Mouse (Mus musculus) ES-CJ7 (cell line): ENCODE measurements at regions not wholly inside any gene's neighbourhood (a gene's known extent, or its start where the extent isn't known, plus 50 kb on each side); places are given as distances from the start of the nearest gene placed in this dataset.

Experiments used
- DNase-seq: peaks from one replicate; pipeline ENCODE4 v3.0.0; 2011; ENCODE audit warnings: low read depth, low spot score

GRCm38 (mm10) chr10:92242714-92243440 lies 479.3 kb downstream of the Nedd1 start:
- no peak for DNase-seq

GRCm38 (mm10) chr10:92237881-92238280 lies 484.3 kb downstream of the Nedd1 start:
- DNase-seq: no peak

GRCm38 (mm10) chr10:92232081-92232480 lies 490.1 kb downstream of the Nedd1 start:
- DNase-seq: no peak

- DNase-seq: peak; percentile 6
Observed at GRCm38 (mm10) chr10:92225818-92226217, 496.4 kb downstream of the Nedd1 start.

GRCm38 (mm10) chr10:92225071-92225470 lies 497.1 kb downstream of the Nedd1 start:
- no peak for DNase-seq

GRCm38 (mm10) chr10:92219310-92219709 lies 502.9 kb downstream of the Nedd1 start:
- no peak for DNase-seq

- DNase-seq: no peak
Observed at GRCm38 (mm10) chr10:92170856-92171255, 551.4 kb downstream of the Nedd1 start.

GRCm38 (mm10) chr10:92166057-92166456 lies 556.2 kb downstream of the Nedd1 start:
- no peak for DNase-seq

GRCm38 (mm10) chr10:92164991-92165390 lies 557.2 kb downstream of the Nedd1 start:
- DNase-seq: no peak

GRCm38 (mm10) chr10:92164648-92164960 lies 557.6 kb downstream of the Nedd1 start:
- DNase-seq: no peak

GRCm38 (mm10) chr10:92163851-92164647 lies 558.2 kb downstream of the Nedd1 start:
- DNase-seq: no peak

- DNase-seq: peak; percentile 55
Observed at GRCm38 (mm10) chr10:92163071-92163504, 559.1 kb downstream of the Nedd1 start.

- peak; percentile 23 for DNase-seq
Observed at GRCm38 (mm10) chr10:92162473-92163011, 559.7 kb downstream of the Nedd1 start.

GRCm38 (mm10) chr10:92161501-92161900 lies 560.7 kb downstream of the Nedd1 start:
- no peak for DNase-seq

GRCm38 (mm10) chr10:92146263-92146662 lies 576.0 kb downstream of the Nedd1 start:
- no peak for DNase-seq

- no peak for DNase-seq
Observed at GRCm38 (mm10) chr10:92135521-92135920, 586.7 kb downstream of the Nedd1 start.

GRCm38 (mm10) chr10:92112790-92113189 lies 609.4 kb downstream of the Nedd1 start:
- DNase-seq: no peak

GRCm38 (mm10) chr10:92106331-92106730 lies 615.9 kb downstream of the Nedd1 start:
- no peak for DNase-seq

- DNase-seq: no peak
Observed at GRCm38 (mm10) chr10:92103887-92104286, 618.3 kb downstream of the Nedd1 start.

GRCm38 (mm10) chr10:92102755-92103154 lies 619.5 kb downstream of the Nedd1 start:
- no peak for DNase-seq

GRCm38 (mm10) chr10:92097562-92097961 lies 624.7 kb downstream of the Nedd1 start:
- no peak for DNase-seq

- no peak for DNase-seq
Observed at GRCm38 (mm10) chr10:92097081-92097480, 625.1 kb downstream of the Nedd1 start.
